In genomic region chr17:25918037-25918750, GRCm38 (mm10) we compare ENCODE assay signal across 8 mouse cellular contexts. TPM values are rescaled to one million over a fixed set of nuclear protein-coding genes. Genes with fewer than 3 reads are reported as not detected.
DNase-seq lines count a peak whose midpoint lies in the region; ATAC-seq and TF ChIP-seq lines count a peak whose summit lies in the region.

No protein-coding gene starts in this region.

- no peak for TF ChIP-seq CTCF in heart, adult 2 months (IDR thresholded peaks at IDR 0.05)
- TF ChIP-seq CTCF in CH12.LX (conservative IDR thresholded peaks at IDR 0.05 in 1 of 2, IDR thresholded peaks at IDR 0.05 in 1 of 2; ENCODE audit: low read depth in 2 of 2, low read length in 2 of 2) = no peak

- DNase-seq in heart, adult 2 months = no peak
- DNase-seq in heart, postnatal 10 days = no peak
- no peak for DNase-seq in CH12.LX (ENCODE audit: extremely low read depth)
- DNase-seq in forebrain, embryonic 14.5 days (ENCODE audit: low spot score) = no peak
- no peak for DNase-seq in retina, embryonic 14.5 days (ENCODE audit: low spot score)
- DNase-seq in thymus, postnatal 10 days (ENCODE audit: low spot score in 2 of 2) = no peak
- DNase-seq in right cerebral cortex, postnatal 4 days = no peak

- no peaks in the 10 kb centered on the region for H3K36me3 ChIP-seq in heart, adult 2 months (ENCODE audit: control insufficient read depth, insufficient read depth, low read length)
- peaks cover 8 to 50% of the 10 kb centered on the region in 2 experiments for H3K36me3 ChIP-seq in CH12.LX (replicated peaks in 1 of 2; ENCODE audit: control insufficient read depth in 1 of 2, insufficient read depth in 1 of 2, low read length in 1 of 2)
- peaks cover 11% of the 10 kb centered on the region; the same call in 1 of the 2 replicates for H3K36me3 ChIP-seq in forebrain, embryonic 14.5 days (ENCODE audit: control insufficient read depth, insufficient read depth, low read length)
- H3K36me3 ChIP-seq in liver, embryonic 15.5 days (replicated peaks) = no peaks in the 10 kb centered on the region; the same call in 1 of the 2 replicates

- 68% methylated on average over 9 of the region's 9 CpGs for WGBS in heart, adult 2 months
- WGBS in forebrain, embryonic 14.5 days = 85% methylated on average over 9 of the region's 9 CpGs
- WGBS in liver, embryonic 15.5 days (ENCODE audit: insufficient replicate concordance) = 82% methylated on average over 9 of the region's 9 CpGs

- H3K4me2 ChIP-seq in CH12.LX (ENCODE audit: insufficient read depth, low read depth, poor library complexity, severe bottlenecking) = peak overlapping the region; percentile 41
- peak overlapping the region; percentile 87 for H3K4me2 ChIP-seq in forebrain, embryonic 14.5 days (ENCODE audit: low read length)
- peak overlapping the region; percentile 99 for H3K4me2 ChIP-seq in liver, embryonic 15.5 days

- H3K27me3 ChIP-seq in heart, adult 2 months (ENCODE audit: control insufficient read depth, insufficient read depth, low read length) = no peaks in the 10 kb centered on the region
- H3K27me3 ChIP-seq in CH12.LX (replicated peaks) = no peaks in the 10 kb centered on the region
- H3K27me3 ChIP-seq in forebrain, embryonic 14.5 days (replicated peaks; ENCODE audit: control insufficient read depth, insufficient read depth, low read length) = no peaks in the 10 kb centered on the region
- H3K27me3 ChIP-seq in liver, embryonic 15.5 days = no peaks in the 10 kb centered on the region

- H3K27ac ChIP-seq in heart, adult 2 months = no peak overlapping the region
- no peak overlapping the region for H3K27ac ChIP-seq in CH12.LX (ENCODE audit: insufficient read depth, low read depth)
- no peak overlapping the region for H3K27ac ChIP-seq in forebrain, embryonic 14.5 days (ENCODE audit: low read depth, low read length)
- no peak overlapping the region for H3K27ac ChIP-seq in liver, embryonic 15.5 days (replicated peaks)

- ATAC-seq in forebrain, embryonic 14.5 days = no peak
- ATAC-seq in liver, embryonic 15.5 days (ENCODE audit: insufficient read depth) = no peak

- dilution Hi-C loops in CH12.LX (cut with MboI; ENCODE audit: extremely low pct_ligation_motif_present, extremely low pct_unique_long_range_greater_than_20kb, low sequenced_read_pairs) = no loop called here

- TF ChIP-seq POLR2A in heart, adult 2 months (IDR thresholded peaks at IDR 0.05; ENCODE audit: insufficient read depth, low read depth, low read length) = no peak
- no peak for TF ChIP-seq POLR2A in CH12.LX (IDR thresholded peaks at IDR 0.05; ENCODE audit: low read depth, low read length)

- no peak for TF ChIP-seq RAD21 in CH12.LX (IDR thresholded peaks at IDR 0.05; ENCODE audit: low read depth, low read length)

- peak overlapping the region; percentile 91 for H3K9ac ChIP-seq in heart, adult 2 months (ENCODE audit: low read depth, low read length)
- peak overlapping the region; percentile 82 for H3K9ac ChIP-seq in CH12.LX (ENCODE audit: insufficient read depth, low read depth)
- H3K9ac ChIP-seq in forebrain, embryonic 14.5 days (ENCODE audit: low read length) = peak overlapping the region; percentile 87
- H3K9ac ChIP-seq in liver, embryonic 15.5 days = peak overlapping the region; percentile 81

- peak overlapping the region; percentile 68 for H3K4me3 ChIP-seq in heart, adult 2 months
- H3K4me3 ChIP-seq in CH12.LX (replicated peaks in 1 of 3; ENCODE audit: low read depth in 2 of 3, low read length in 2 of 3, poor library complexity in 1 of 3) = peak overlapping the region; percentile 80 to 99 (median 92)
- peak overlapping the region; percentile 95 for H3K4me3 ChIP-seq in forebrain, embryonic 14.5 days (ENCODE audit: low read depth, low read length)
- H3K4me3 ChIP-seq in liver, embryonic 15.5 days (replicated peaks) = peak overlapping the region; percentile 88

- no peak for TF ChIP-seq EP300 in heart, adult 2 months (IDR thresholded peaks at IDR 0.05; ENCODE audit: insufficient read depth, low read depth, low read length)
- no peak for TF ChIP-seq EP300 in CH12.LX (IDR thresholded peaks at IDR 0.05; ENCODE audit: low read length)

- H3K9me3 ChIP-seq in CH12.LX (replicated peaks; ENCODE audit: low read length) = no peaks in the 10 kb centered on the region
- H3K9me3 ChIP-seq in forebrain, embryonic 14.5 days (replicated peaks; ENCODE audit: control insufficient read depth, low read length) = no peaks in the 10 kb centered on the region
- no peaks in the 10 kb centered on the region for H3K9me3 ChIP-seq in liver, embryonic 15.5 days (replicated peaks)

- peaks cover 19% of the 10 kb centered on the region for H3K4me1 ChIP-seq in heart, adult 2 months (ENCODE audit: control insufficient read depth, insufficient read depth, low read length)
- H3K4me1 ChIP-seq in CH12.LX (ENCODE audit: control insufficient read depth in 1 of 2, insufficient read depth in 2 of 2) = peaks cover 19 to 59% of the 10 kb centered on the region in 2 experiments
- H3K4me1 ChIP-seq in forebrain, embryonic 14.5 days (ENCODE audit: control insufficient read depth, insufficient read depth, low read length) = peaks cover 13% of the 10 kb centered on the region
- peaks cover 72% of the 10 kb centered on the region for H3K4me1 ChIP-seq in liver, embryonic 15.5 days (replicated peaks)

- in situ Hi-C loops in CH12.LX (cut with MboI; ENCODE audit: low pct_ligation_motif_present, low pct_unique_long_range_greater_than_20kb, low sequenced_read_pairs) = loop anchor here (5.0 kb wide), 1 partner anchor 36 kb away; the partner anchor contains the start of gene Wfikkn1

- intact Hi-C loops in heart, adult 2 months (cut with DNase I) = loop anchor here (2.0 kb wide), 1 partner anchor 23 kb away; no protein-coding TSS in a partner anchor
- intact Hi-C loops in heart, postnatal 10 days (cut with DNase I) = loop anchor here (2.0 kb wide), 1 partner anchor 43 kb away; the partner anchor contains the start of gene Mettl26

- H3K79me2 ChIP-seq in heart, adult 2 months (replicated peaks; ENCODE audit: control insufficient read depth, insufficient read depth, low read length) = peaks cover 10% of the 10 kb centered on the region
- peaks cover 25% of the 10 kb centered on the region for H3K79me2 ChIP-seq in CH12.LX (replicated peaks; ENCODE audit: control insufficient read depth, extremely low read depth, insufficient read depth, poor library complexity, severe bottlenecking)

TF ChIP-seq in CH12.LX, 34 proteins besides CTCF, POLR2A, EP300 and RAD21:
- TF ChIP-seq NELFE (IDR thresholded peaks at IDR 0.05; ENCODE audit: low read depth, low read length) = no peak
- no peak for TF ChIP-seq NRF1 (IDR thresholded peaks at IDR 0.05; ENCODE audit: low read depth, low read length)
TF ChIP-seq in CH12.LX: peak in this region for 0.

RNA-seq across cellular contexts. Expression of gene Rab40c, which starts 1.3 kb away (rescaled TPM):
- 10 to 100 TPM; 15.2 to 17.6 TPM for total RNA-seq in heart, adult 2 months (2021)
- 20.5 and 33.8 TPM in 2 replicates for polyA plus RNA-seq in heart, adult 2 months (2012; rRNA removed)
- 10 to 100 TPM; 13.4 to 18.8 TPM for total RNA-seq in heart, postnatal 10 days (2021)
- total RNA-seq in CH12.LX (2012; rRNA removed) (6.6 and 8.0 TPM in 2 replicates), CH12.LX (2014; rRNA removed) (7.9 and 9.2 TPM in 2 replicates)
- polyA plus RNA-seq in CH12.LX (2012; ENCODE audit: insufficient read length, low read depth) = 14.4 and 14.8 TPM in 2 replicates
- 31.6 and 33.3 TPM in 2 replicates for polyA plus RNA-seq in forebrain, embryonic 14.5 days (2014; fragmentation: Nextera tagmentation; extraction: Ambion mirVana)
- polyA plus RNA-seq in liver, embryonic 15.5 days (2015; fragmentation: Nextera tagmentation; extraction: Ambion mirVana) = 6.6 and 8.4 TPM in 2 replicates

RNA-seq across cellular contexts. Expression of gene Pigq, which starts 26.5 kb away (rescaled TPM):
- 10 to 100 TPM; 40.8 to 48.7 TPM for total RNA-seq in heart, adult 2 months (2021)
- 74.7 and 115 TPM in 2 replicates for polyA plus RNA-seq in heart, adult 2 months (2012; rRNA removed)
- total RNA-seq in heart, postnatal 10 days (2021) = 10 to 100 TPM; 76.6 to 78.5 TPM
- 28.1 and 29.2 TPM in 2 replicates for total RNA-seq in CH12.LX (2012; rRNA removed)
- 15.1 and 18.5 TPM in 2 replicates for total RNA-seq in CH12.LX (2014; rRNA removed)
- 75.0 and 97.2 TPM in 2 replicates for polyA plus RNA-seq in CH12.LX (2012; ENCODE audit: insufficient read length, low read depth)
- 49.5 and 52.6 TPM in 2 replicates for polyA plus RNA-seq in forebrain, embryonic 14.5 days (2014; fragmentation: Nextera tagmentation; extraction: Ambion mirVana)
- polyA plus RNA-seq in liver, embryonic 15.5 days (2015; fragmentation: Nextera tagmentation; extraction: Ambion mirVana) = 156 and 174 TPM in 2 replicates

RNA-seq across cellular contexts. Expression of gene Nhlrc4, which starts 26.6 kb away (rescaled TPM):
- total RNA-seq in heart, adult 2 months (2021) = under 1 TPM; 0.10 to 0.30 TPM
- polyA plus RNA-seq in heart, adult 2 months (2012; rRNA removed) = 0.15 and 2.8 TPM in 2 replicates
- not detected for total RNA-seq in heart, postnatal 10 days (2021)
- total RNA-seq in CH12.LX (2012; rRNA removed) = not detected in 2 replicates
- total RNA-seq in CH12.LX (2014; rRNA removed) = not detected in 2 replicates
- polyA plus RNA-seq in CH12.LX (2012; ENCODE audit: insufficient read length, low read depth) = not detected in 2 replicates
- not detected in 2 replicates for polyA plus RNA-seq in forebrain, embryonic 14.5 days (2014; fragmentation: Nextera tagmentation; extraction: Ambion mirVana)
- polyA plus RNA-seq in liver, embryonic 15.5 days (2015; fragmentation: Nextera tagmentation; extraction: Ambion mirVana) = 6.1 and 6.7 TPM in 2 replicates

RNA-seq across cellular contexts. Expression of gene A930017K11Rik, which starts 34.2 kb away (rescaled TPM):
- total RNA-seq in heart, adult 2 months (2021) = under 1 TPM; 0.27 to 0.37 TPM
- 0.44 and 0.61 TPM in 2 replicates for polyA plus RNA-seq in heart, adult 2 months (2012; rRNA removed)
- total RNA-seq in heart, postnatal 10 days (2021) = not detected
- total RNA-seq in CH12.LX (2012; rRNA removed) = not detected in 2 replicates
- not detected in 2 replicates for total RNA-seq in CH12.LX (2014; rRNA removed)
- polyA plus RNA-seq in CH12.LX (2012; ENCODE audit: insufficient read length, low read depth) = not detected in 2 replicates
- polyA plus RNA-seq in forebrain, embryonic 14.5 days (2014; fragmentation: Nextera tagmentation; extraction: Ambion mirVana) = 0.18 TPM in 1 of 2 replicates, not detected in the other
- 0.23 and 0.37 TPM in 2 replicates for polyA plus RNA-seq in liver, embryonic 15.5 days (2015; fragmentation: Nextera tagmentation; extraction: Ambion mirVana)

RNA-seq across cellular contexts. Expression of gene Wfikkn1, which starts 37.5 kb away (rescaled TPM):
- total RNA-seq in heart, adult 2 months (2021) = under 1 TPM; 0.50 to 0.82 TPM
- polyA plus RNA-seq in heart, adult 2 months (2012; rRNA removed) = 0.29 and 0.44 TPM in 2 replicates
- total RNA-seq in heart, postnatal 10 days (2021) = under 1 TPM; 0.62 to 0.96 TPM
- total RNA-seq in CH12.LX (2012; rRNA removed) (0.25 and 0.34 TPM in 2 replicates), CH12.LX (2014; rRNA removed) (0.11 TPM in 1 of 2 replicates, not detected in the other)
- 0.48 and 0.69 TPM in 2 replicates for polyA plus RNA-seq in CH12.LX (2012; ENCODE audit: insufficient read length, low read depth)
- 0.36 and 0.47 TPM in 2 replicates for polyA plus RNA-seq in forebrain, embryonic 14.5 days (2014; fragmentation: Nextera tagmentation; extraction: Ambion mirVana)
- 0.35 and 0.59 TPM in 2 replicates for polyA plus RNA-seq in liver, embryonic 15.5 days (2015; fragmentation: Nextera tagmentation; extraction: Ambion mirVana)

Comparison
In these comparisons a context has a peak if more than half of its experiments do, and no peak if none do; other contexts are left out.
1. H3K4me2 ChIP-seq: peak in every context shown above with its lines; median percentile 99 in liver, embryonic 15.5 days; 87 in forebrain, embryonic 14.5 days; 41 in CH12.LX.